Mouse (Mus musculus) heart, adult 2 months (tissue): Measurements from ENCODE around the gene Nup133. TPM values are rescaled to one million over a fixed set of nuclear protein-coding genes. Genes with fewer than 3 reads are reported as not detected.

Experiments used
- DNase-seq, 2 experiments: peaks; one replicate each; pipeline ENCODE4 v3.0.0; 2021
- H3K27ac ChIP-seq: fragments of 200-600 bp; 2 replicates; pipeline ENCODE4 v1.8.1; 2022
- H3K27me3 ChIP-seq: fragments of 200-500 bp; 2 replicates; pipeline ENCODE4 v1.6.1; 2012; ENCODE audit warnings: mild to moderate bottlenecking, low read length, inconsistent platforms, mixed read lengths; ENCODE audit not compliant: control insufficient read depth, insufficient read depth
- H3K36me3 ChIP-seq: fragments of 200-500 bp; 2 replicates; pipeline ENCODE4 v1.6.1; 2012; ENCODE audit warnings: low read length, inconsistent platforms; ENCODE audit not compliant: control insufficient read depth, insufficient read depth
- H3K4me1 ChIP-seq: fragments of 200-500 bp; 2 replicates; pipeline ENCODE4 v1.6.1; 2011; ENCODE audit warnings: low read length; ENCODE audit not compliant: control insufficient read depth, insufficient read depth
- H3K4me3 ChIP-seq: fragments of 200-600 bp; 2 replicates; pipeline ENCODE4 v1.8.1; 2022
- H3K79me2 ChIP-seq: fragments of 200-500 bp; replicated peaks from 2 replicates; pipeline ENCODE4 v1.6.1; 2012; ENCODE audit warnings: mild to moderate bottlenecking, inconsistent platforms, low read length, moderate library complexity, mixed read lengths; ENCODE audit not compliant: control insufficient read depth, insufficient read depth
- H3K9ac ChIP-seq: fragments of 200-500 bp; 2 replicates; pipeline ENCODE4 v1.6.1; 2012; ENCODE audit warnings: low read depth, mild to moderate bottlenecking, control low read depth, inconsistent platforms, low read length, mixed read lengths
- CTCF ChIP-seq: fragments of 200-600 bp; IDR thresholded peaks from 2 replicates; pipeline ENCODE4 v1.8.1; 2022; ENCODE audit warnings: antibody characterized with exemption, mild to moderate bottlenecking, moderate library complexity
- EP300 ChIP-seq: fragments of 200-500 bp; IDR thresholded peaks from 2 replicates; pipeline ENCODE4 v1.6.1; 2011; ENCODE audit warnings: low read depth, low read length, control low read depth; ENCODE audit not compliant: insufficient read depth
- POLR2A ChIP-seq: fragments of 200-500 bp; IDR thresholded peaks from 2 replicates; pipeline ENCODE4 v1.6.1; 2011; ENCODE audit warnings: mild to moderate bottlenecking, low read depth, low read length, control low read depth; ENCODE audit not compliant: insufficient read depth
- WGBS: fragments of 180-500 bp; shearing (Covaris S2); methylation state at CpG from one replicate; pipeline ENCODE4 v1.1.7; 2018; 5-methylcytosine and 5-hydroxymethylcytosine counted together
- intact Hi-C: fragments of 180-260 bp; cut with DNase I; formaldehyde crosslinking; loops from one replicate; pipeline ENCODE4 v1.15.1; 2025
- polyA plus RNA-seq: library from polyadenylated mRNA; depleted of rRNA; stranded (reverse); fragments of >200 nt; gene quantifications from 2 replicates; pipeline ENCODE4 v1.2.3, GENCODE M21; 2012
- total RNA-seq, 2 experiments: library from RNA; stranded (reverse); gene quantifications; 2 replicates each; pipeline ENCODE4 v1.2.3; 2021

Nup133 gene
- total and polyA plus RNA-seq, 3 experiments = 7.2 to 10.8 (median 9.9) TPM

DNA sequence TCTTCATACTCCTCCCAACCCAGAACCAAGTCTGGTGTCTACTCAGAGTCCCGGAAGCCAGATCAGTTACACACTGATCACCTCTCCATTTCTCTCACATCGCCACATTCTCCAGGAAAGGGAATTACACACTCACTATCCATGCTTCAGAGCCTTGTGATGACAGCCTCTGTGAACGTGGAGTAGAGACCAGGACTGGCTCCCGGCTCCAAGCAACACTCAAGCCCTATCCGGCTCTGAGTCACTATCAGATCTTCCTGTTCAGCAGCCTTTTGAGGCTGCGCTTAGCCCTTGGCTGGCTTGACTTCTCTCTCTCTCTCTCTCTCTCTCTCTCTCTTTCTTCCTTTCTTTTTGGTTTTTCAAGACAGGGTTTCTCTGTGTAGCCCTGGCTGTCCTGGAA lies 75.7 kb downstream of the Nup133 start:
- H3K27ac ChIP-seq = no peak overlapping the region
- no peak for DNase-seq
- 46% methylated on average over 6 of the region's 6 CpGs for WGBS
- TF ChIP-seq CTCF (no peak), EP300 (no peak), POLR2A (no peak)
- H3K36me3 ChIP-seq = no peaks in the 10 kb centered on the region
- H3K4me1 ChIP-seq = no peaks in the 10 kb centered on the region
- intact Hi-C loops = no loop called here
- H3K9ac ChIP-seq = no peak overlapping the region
- H3K79me2 ChIP-seq = no peaks in the 10 kb centered on the region
- H3K27me3 ChIP-seq = no peaks in the 10 kb centered on the region
- H3K4me3 ChIP-seq = no peak overlapping the region

DNA sequence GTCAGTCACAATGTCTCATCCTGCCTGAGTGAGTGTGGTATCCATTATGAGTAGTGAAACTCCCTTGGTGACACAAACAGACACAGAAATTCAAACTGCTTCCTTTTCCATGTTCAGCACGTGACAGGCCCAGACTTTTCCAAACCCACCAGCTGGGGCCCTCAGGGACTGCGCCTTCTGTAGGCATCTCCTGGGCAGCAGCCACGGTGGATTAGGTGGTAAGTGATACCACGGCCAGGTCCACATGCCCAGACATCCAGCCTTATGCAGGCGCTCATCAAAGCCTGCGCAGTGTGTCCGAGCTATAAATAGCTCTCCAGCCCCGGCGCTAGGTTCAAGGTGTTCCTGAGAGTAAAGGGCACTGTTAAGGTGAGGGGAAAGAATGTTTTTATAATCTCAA lies 77.0 kb downstream of the Nup133 start:
- TF ChIP-seq CTCF = no peak
- no peak for TF ChIP-seq POLR2A
- TF ChIP-seq EP300 = no peak
- Histone ChIP-seq H3K4me1 (no peaks in the 10 kb centered on the region), H3K27ac (peak overlapping the region; percentile 17; the same call in 1 of the 2 replicates), H3K79me2 (no peaks in the 10 kb centered on the region), H3K27me3 (no peaks in the 10 kb centered on the region), H3K36me3 (no peaks in the 10 kb centered on the region), H3K9ac (no peak overlapping the region), H3K4me3 (no peak overlapping the region)
- 56% methylated on average over 9 of the region's 9 CpGs for WGBS
- peak; percentile 30 to 52 for DNase-seq
- intact Hi-C loops = no loop called here

DNA sequence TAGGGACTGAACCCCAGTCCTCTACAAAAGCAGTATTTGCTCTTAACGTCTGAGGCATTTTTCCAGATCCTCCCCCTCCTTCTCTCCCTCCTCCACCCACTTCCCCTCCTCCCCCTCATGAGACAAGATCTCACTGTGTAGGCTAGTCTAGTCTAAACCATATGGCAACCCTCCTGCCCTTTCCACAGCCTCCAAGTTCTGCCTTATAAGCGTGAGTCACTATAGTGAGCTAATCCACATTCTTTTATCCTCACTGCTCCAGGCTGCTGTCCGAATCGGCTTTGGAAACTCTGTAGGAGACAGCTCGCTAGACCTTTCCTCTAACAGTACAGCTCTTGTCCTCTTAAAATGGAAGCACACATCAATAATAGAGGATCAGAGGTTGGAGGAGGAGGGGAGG lies 82.1 kb downstream of the Nup133 start:
- 28% methylated on average over 5 of the region's 5 CpGs for WGBS
- no peak overlapping the region for H3K27ac ChIP-seq

DNA sequence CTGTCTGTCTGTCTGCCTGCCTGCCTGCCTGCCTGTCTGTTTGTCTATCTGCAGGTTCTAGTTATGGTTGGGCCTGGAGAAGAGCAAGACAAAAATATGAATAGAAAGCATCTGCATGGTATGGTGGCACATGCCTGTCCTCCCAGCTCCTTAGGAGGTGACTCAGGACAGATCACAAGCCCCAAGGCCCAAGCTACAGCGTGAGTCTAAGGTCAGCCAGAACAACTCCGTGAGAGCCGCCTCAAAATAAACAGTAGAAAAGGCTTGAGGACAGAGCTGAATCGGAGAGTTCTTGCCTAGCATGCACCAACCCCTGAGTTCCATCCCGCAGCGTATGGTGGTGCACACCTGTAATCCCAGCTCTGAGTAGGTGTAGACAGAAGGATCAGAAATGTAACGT lies 83.3 kb downstream of the Nup133 start:
- intact Hi-C loops = no loop called here
- no peak overlapping the region for H3K4me3 ChIP-seq
- no peaks in the 10 kb centered on the region for H3K79me2 ChIP-seq
- no peaks in the 10 kb centered on the region for H3K4me1 ChIP-seq
- H3K27ac ChIP-seq = no peak overlapping the region
- H3K9ac ChIP-seq = no peak overlapping the region
- H3K36me3 ChIP-seq = no peaks in the 10 kb centered on the region
- H3K27me3 ChIP-seq = no peaks in the 10 kb centered on the region; the same call in 1 of the 2 replicates
- no peak for DNase-seq
- no peak for TF ChIP-seq CTCF
- TF ChIP-seq EP300 = no peak
- TF ChIP-seq POLR2A = no peak
- WGBS = 75% methylated on average over 7 of the region's 7 CpGs

More for the DNA sequence above, 82.1 kb downstream of the Nup133 start:
- no peak for DNase-seq
- no peaks in the 10 kb centered on the region for H3K79me2 ChIP-seq
- no peak overlapping the region for H3K4me3 ChIP-seq
- TF ChIP-seq POLR2A (no peak), CTCF (no peak), EP300 (no peak)
- no peaks in the 10 kb centered on the region for H3K36me3 ChIP-seq
- intact Hi-C loops = no loop called here
- H3K27me3 ChIP-seq = no peaks in the 10 kb centered on the region; the same call in 1 of the 2 replicates
- no peaks in the 10 kb centered on the region for H3K4me1 ChIP-seq
- no peak overlapping the region for H3K9ac ChIP-seq

DNA sequence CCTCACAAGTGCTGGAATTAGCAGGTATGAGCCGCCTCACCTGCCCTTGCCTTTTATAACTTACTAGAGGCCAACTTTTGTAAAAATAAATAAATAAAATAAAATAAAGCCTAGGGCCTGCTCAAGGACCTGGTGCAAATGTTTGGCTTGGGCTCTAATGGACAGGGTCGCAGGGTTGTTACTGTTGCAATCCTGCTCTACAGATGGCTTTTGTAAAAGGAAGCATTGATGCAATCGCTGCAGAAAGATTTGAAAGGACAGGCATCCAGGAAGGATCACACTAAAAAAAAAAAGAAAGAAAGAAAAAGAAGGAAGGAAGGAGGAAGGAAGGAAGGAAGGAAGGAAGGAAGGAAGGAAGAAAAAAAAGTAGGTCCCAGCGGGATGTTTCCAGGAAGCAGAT lies 88.7 kb downstream of the Nup133 start:
- Histone ChIP-seq H3K27me3 (no peaks in the 10 kb centered on the region), H3K9ac (no peak overlapping the region), H3K4me1 (no peaks in the 10 kb centered on the region), H3K36me3 (no peaks in the 10 kb centered on the region), H3K27ac (no peak overlapping the region), H3K4me3 (no peak overlapping the region), H3K79me2 (no peaks in the 10 kb centered on the region)
- DNase-seq = no peak
- TF ChIP-seq EP300 (no peak), CTCF (no peak), POLR2A (no peak)
- 74% methylated on average over 4 of the region's 4 CpGs for WGBS
- intact Hi-C loops = no loop called here

DNA sequence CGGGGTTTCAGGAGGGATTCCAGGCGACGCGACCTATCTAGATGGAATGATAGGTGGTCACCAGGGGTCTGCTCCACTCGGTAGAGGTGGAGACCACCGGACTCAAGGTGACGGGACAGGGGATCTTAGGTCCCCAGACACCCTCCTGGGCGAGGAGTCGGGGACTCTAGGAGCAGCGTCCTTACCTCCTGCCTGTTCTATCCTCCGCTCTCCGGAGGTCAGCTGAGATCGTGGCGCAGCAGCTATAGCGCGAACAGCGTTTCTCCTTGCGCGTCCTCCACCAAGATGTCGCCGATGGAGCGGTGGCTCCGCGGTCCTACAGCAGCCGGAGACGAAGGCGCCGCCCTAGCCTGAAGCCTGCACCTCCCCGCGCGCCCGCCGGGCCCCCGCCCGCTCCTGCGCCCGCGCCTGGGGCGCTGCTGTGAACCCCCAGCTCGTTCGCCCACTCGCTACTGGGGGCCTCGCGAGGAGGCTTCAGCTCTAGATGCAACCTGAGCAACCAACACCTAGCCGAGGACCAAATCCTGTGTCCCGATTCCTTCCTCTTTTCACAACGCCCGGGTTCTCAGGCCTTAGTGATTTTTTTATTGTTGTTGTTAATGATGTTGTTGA lies 89.3 kb downstream of the Nup133 start, which contains the start of gene Ccsap:
TSS of gene Ccsap (minus strand) at position 562 of the 612 bp plus-strand sequence.
- H3K4me3 ChIP-seq = peak within 1 kb of the TSS; percentile 70
- no peaks in the 10 kb centered on the region for H3K36me3 ChIP-seq
- intact Hi-C loops = no loop called here
- no peaks in the 10 kb centered on the region for H3K79me2 ChIP-seq
- DNase-seq = peak; percentile 59 to 70
- peak within 1 kb of the TSS; percentile 63; the same call in 1 of the 2 replicates for H3K27ac ChIP-seq
- no peaks in the 10 kb centered on the region for H3K27me3 ChIP-seq
- no peaks in the 10 kb centered on the region for H3K4me1 ChIP-seq
- no peak for TF ChIP-seq EP300
- TF ChIP-seq CTCF = peak; percentile 34; the same call in 1 of the 2 replicates
- TF ChIP-seq POLR2A = 0 out of 2 replicates have a peak, but pooled peaks have one; percentile 43
- peak within 1 kb of the TSS; percentile 86 for H3K9ac ChIP-seq
- 2% methylated on average over 48 of the region's 48 CpGs for WGBS
